Mouse (Mus musculus): Measurements from ENCODE around the gene Olfr222. TPM values are rescaled to one million over a fixed set of nuclear protein-coding genes. Genes with fewer than 3 reads are reported as not detected.
A peak's percentile ranks its signal among the peaks of the same experiment; 100 is the strongest.

Gene Olfr222
- polyA plus RNA-seq, 1 experiment from 2014 or later, result not detected

DNA sequence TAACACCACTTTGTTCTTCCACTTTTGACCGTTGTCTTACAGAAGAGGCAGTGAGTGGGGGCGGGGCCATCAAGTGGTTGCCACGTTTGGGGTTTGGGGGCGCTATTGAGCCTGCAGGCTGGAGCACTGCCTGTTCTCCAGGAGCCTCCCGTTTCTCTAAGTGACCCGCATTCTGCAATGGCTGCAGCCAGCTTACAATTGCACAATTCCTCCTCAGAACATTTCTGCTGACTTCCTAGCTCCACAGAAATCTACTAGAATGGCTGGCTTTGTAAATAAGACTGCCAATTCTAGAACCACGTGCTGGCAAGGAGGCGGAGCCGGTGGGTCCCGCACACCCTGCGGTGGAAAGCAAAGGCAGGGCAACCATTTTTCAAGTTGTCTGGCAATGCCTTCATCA lies 37.6 kb downstream of the Olfr222 start:
- WGBS, result 37% methylated on average over 11 of the region's 11 CpGs
- Histone ChIP-seq H3K27me3 (no peaks in the 10 kb centered on the region), H3K9me3 (no peaks in the 10 kb centered on the region), H3K27ac (replicated peaks) (peak overlapping the region; percentile 51; the same call in 1 of the 2 replicates), H3K4me2 (peak overlapping the region; percentile 28), H3K36me3 (no peaks in the 10 kb centered on the region), H3K4me1 (replicated peaks) (no peaks in the 10 kb centered on the region; the same call in 1 of the 2 replicates), H3K9ac (no peak overlapping the region), H3K4me3 (0 out of 2 replicates have a peak overlapping the region, but pooled peaks have one; percentile 10)
- no peak; the same call in 1 of the 2 replicates for ATAC-seq (ENCODE audit: low FRiP score, low read depth)

DNA sequence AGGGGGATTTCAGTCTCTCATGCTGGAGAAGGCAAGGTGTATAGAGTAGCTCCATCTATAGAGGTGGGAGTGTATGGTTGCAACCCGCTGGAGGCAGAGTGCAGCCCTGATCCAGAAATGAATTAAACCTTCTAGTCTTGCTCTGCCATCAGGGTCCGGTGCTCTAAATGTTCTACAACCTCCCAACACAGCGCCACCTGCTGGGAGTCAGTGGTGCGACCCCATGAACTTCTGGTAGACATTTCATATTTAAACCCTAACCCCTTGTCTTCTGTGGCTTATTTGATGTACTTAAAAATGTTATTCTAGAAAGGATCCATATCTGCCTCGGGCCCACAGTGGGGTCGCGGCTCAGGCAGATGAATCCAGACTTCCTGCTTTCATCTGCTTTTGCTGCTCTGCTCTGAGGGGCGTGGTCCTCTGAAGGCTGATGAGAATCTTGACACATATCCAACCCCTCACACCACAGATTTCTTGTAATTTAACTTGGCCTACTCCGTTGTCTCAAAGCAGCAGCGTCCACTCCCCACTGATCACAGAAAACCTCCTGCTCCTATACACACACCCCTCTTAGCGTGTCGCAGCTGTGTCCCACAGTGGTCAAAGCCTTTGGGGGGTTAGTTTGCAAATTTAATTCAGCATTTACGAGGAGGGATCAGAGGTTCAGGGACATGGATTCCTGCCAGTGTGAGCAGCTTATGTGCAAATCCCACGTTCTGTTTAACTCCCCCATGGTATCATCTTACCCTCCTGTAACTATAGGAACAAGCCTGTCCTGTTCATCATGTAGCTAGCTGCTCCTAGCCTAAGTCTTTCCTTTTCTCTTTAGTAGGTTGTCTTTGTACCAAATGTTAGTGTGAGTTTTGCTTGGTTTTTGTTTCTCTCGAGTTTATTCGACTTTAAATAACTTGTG lies 38.6 kb downstream of the Olfr222 start:
- Histone ChIP-seq H3K27me3 (no peaks in the 10 kb centered on the region), H3K4me2 (no peak overlapping the region), H3K9me3 (no peaks in the 10 kb centered on the region), H3K9ac (no peak overlapping the region), H3K36me3 (no peaks in the 10 kb centered on the region), H3K4me3 (no peak overlapping the region), H3K4me1 (replicated peaks) (no peaks in the 10 kb centered on the region; the same call in 1 of the 2 replicates), H3K27ac (replicated peaks) (peak overlapping the region; percentile 51; the same call in 1 of the 2 replicates)
- no peak for ATAC-seq (ENCODE audit: low FRiP score, low read depth)
- 70% methylated on average over 16 of the region's 16 CpGs for WGBS

DNA sequence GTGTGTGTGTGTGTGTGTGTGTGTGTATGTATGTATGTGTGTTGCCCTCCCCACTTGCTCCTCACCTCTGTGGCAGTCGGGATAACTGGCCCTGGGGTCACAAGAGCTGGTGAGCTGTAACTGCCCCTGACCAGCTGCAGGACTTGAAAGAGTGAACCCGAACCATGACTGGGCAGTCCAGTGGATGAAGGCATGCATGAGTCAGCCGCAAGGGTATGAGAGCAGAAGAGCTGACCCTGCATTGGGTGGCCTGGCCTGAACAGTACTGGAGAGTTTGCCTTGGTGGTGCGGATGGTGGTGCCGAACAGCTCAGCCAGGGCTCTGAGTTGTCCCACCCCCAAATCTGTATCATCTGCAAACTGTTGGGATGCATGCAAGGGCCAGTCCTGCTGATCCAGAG lies 44.5 kb downstream of the Olfr222 start:
- Histone ChIP-seq H3K9me3 (no peaks in the 10 kb centered on the region), H3K4me1 (replicated peaks) (0 out of 2 replicates have a peak, but pooled peaks cover 6% of the 10 kb centered on the region), H3K4me3 (no peak overlapping the region), H3K27me3 (no peaks in the 10 kb centered on the region), H3K27ac (replicated peaks) (no peak overlapping the region), H3K4me2 (no peak overlapping the region), H3K36me3 (no peaks in the 10 kb centered on the region), H3K9ac (no peak overlapping the region)
- ATAC-seq (ENCODE audit: low FRiP score, low read depth), result no peak
- WGBS, result 79% methylated on average over 5 of the region's 5 CpGs

DNA sequence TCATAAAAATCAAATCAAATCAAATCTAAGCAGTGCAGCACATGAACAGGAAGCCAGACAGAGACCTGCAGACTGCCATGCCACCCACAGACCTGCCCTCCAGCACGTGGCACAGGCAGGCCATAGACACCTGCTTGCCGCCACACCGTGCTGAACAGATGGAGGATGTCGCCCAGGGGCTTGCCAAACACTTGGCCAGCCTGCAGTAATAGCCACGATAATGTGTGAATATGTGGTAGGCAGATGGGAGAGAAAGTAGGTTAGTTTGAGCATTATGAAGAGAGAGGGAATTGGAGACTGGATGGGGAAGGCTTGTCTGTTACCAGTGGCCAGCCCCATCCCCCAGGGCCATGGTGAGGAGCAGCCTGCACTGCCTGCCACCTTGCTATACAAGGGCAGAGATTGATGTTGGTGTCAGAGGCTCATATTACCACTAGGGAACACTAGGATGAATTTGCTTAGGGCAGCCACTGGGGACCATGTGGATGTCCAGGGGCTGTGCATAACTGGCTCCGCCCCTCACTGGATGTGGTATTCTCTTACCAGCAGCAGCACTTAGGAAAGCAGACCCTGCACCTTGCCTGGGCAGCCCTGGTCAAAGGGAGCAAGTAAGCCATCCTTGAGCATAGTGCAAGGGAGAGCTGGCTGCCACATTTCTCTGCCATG lies 45.0 kb downstream of the Olfr222 start:
- Histone ChIP-seq H3K9me3 (no peaks in the 10 kb centered on the region), H3K27ac (replicated peaks) (no peak overlapping the region; the same call in 1 of the 2 replicates), H3K4me3 (no peak overlapping the region)

DNA sequence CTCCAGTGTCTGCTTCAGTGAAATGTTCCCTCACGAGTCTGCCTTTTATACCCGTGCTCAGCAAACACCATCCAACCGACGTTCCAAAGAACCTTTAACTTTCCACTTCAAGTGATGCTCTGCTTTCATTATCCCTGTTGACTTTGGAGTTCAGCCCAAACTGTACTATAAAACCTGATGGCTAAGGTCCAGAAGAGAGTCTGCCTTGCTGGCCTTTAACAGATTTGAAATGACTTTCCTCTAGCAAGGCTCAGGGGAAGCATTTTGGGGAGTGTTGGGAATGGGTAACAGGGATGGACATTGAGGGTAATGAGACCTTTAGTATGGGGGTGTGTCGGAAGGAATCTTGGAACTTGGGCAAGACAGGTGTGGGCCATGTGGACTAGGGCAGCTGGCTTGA lies 45.8 kb downstream of the Olfr222 start:
- 0 out of 2 replicates have a peak overlapping the region, but pooled peaks have one; percentile 33 for H3K27ac ChIP-seq (replicated peaks)
- 0 out of 2 replicates have a peak, but pooled peaks cover 6% of the 10 kb centered on the region for H3K4me1 ChIP-seq (replicated peaks)
- 76% methylated on average over 5 of the region's 5 CpGs for whole genome bisulfite sequencing
- no peak overlapping the region for H3K9ac ChIP-seq
- H3K9me3 ChIP-seq, result no peaks in the 10 kb centered on the region
- H3K4me3 ChIP-seq, result no peak overlapping the region
- no peak overlapping the region for H3K4me2 ChIP-seq
- ATAC-seq (ENCODE audit: low FRiP score, low read depth), result no peak
- H3K36me3 ChIP-seq, result no peaks in the 10 kb centered on the region
- no peaks in the 10 kb centered on the region for H3K27me3 ChIP-seq

More for the DNA sequence above, 45.0 kb downstream of the Olfr222 start:
- H3K36me3 ChIP-seq, result no peaks in the 10 kb centered on the region
- no peak overlapping the region for H3K9ac ChIP-seq
- H3K4me2 ChIP-seq, result no peak overlapping the region
- 0 out of 2 replicates have a peak, but pooled peaks cover 6% of the 10 kb centered on the region for H3K4me1 ChIP-seq (replicated peaks)
- no peaks in the 10 kb centered on the region for H3K27me3 ChIP-seq
- ATAC-seq (ENCODE audit: low FRiP score, low read depth), result 0 out of 2 replicates have a peak, but pooled peaks have one; percentile 48
- WGBS, result 63% methylated on average over 6 of the region's 6 CpGs

DNA sequence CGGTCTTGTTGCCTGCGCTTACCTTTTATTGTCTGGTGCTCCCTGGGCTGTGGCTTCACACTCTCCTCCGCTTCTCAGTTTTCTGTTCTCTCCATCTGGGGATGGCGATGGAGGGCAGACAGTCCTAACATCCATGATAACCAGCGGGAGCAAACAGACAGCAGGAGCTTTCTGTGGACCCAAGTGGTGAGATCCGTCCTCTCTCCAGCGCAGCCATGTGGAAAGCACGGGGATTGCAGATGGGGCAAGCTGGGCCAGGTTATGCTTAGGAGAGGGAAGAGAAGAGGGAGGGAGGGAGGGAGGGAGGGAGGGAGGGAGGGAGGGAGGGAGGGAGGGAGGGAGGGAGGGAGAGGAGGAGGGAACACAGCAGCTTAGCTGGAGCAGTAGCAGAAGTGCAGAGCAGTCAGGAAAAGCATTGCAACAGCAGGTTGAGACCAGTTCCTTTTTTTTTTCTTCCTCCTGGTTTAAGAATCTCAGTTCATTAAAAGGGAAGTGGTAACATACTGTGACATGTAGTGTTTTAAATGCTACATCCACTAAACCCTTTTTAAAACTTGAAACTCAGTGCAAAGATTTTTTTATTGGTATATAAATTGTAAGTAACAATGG lies 49.5 kb downstream of the Olfr222 start, which contains the start of gene Zkscan17:
Gene Zkscan17, minus strand, starts transcription at position 280 of the 609 bp plus-strand sequence.
- no peaks in the 10 kb centered on the region for H3K27me3 ChIP-seq
- H3K9me3 ChIP-seq, result no peaks in the 10 kb centered on the region
- no peak within 1 kb of the TSS for H3K27ac ChIP-seq (replicated peaks)
- 50% methylated on average over 8 of the region's 8 CpGs for WGBS
- no peaks in the 10 kb centered on the region for H3K36me3 ChIP-seq
- no peak within 1 kb of the TSS for H3K9ac ChIP-seq
- ATAC-seq (ENCODE audit: low FRiP score, low read depth), result no peak
- 0 out of 2 replicates have a peak, but pooled peaks cover 6% of the 10 kb centered on the region for H3K4me1 ChIP-seq (replicated peaks)
- H3K4me2 ChIP-seq, result no peak within 1 kb of the TSS
- no peak within 1 kb of the TSS for H3K4me3 ChIP-seq

DNA sequence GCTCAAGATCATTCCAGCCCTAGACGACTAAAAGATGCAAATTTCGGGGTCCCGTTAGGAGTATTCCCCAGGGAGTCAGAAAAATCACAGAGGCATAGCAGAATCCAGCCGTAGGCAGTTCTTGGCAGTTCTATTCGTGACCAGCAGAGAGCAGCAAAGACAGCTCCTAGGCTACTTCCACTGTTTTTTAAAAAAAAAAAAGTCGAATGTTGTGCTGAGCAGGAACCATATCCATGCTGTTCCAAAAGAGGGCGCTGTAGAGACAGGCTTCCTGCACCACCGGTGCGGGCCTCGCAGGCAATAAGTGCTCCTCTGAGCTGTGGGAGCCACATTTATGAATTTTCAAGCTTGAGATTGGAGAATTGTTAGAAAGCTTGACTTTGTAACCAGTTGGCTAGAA lies 50.8 kb downstream of the Olfr222 start:
- Histone ChIP-seq H3K4me1 (replicated peaks) (no peaks in the 10 kb centered on the region), H3K36me3 (no peaks in the 10 kb centered on the region), H3K4me2 (no peak overlapping the region), H3K4me3 (no peak overlapping the region), H3K9me3 (no peaks in the 10 kb centered on the region), H3K9ac (no peak overlapping the region), H3K27ac (replicated peaks) (no peak overlapping the region), H3K27me3 (no peaks in the 10 kb centered on the region)
- 5% methylated on average over 10 of the region's 10 CpGs for WGBS
- no peak for ATAC-seq (ENCODE audit: low FRiP score, low read depth)

DNA sequence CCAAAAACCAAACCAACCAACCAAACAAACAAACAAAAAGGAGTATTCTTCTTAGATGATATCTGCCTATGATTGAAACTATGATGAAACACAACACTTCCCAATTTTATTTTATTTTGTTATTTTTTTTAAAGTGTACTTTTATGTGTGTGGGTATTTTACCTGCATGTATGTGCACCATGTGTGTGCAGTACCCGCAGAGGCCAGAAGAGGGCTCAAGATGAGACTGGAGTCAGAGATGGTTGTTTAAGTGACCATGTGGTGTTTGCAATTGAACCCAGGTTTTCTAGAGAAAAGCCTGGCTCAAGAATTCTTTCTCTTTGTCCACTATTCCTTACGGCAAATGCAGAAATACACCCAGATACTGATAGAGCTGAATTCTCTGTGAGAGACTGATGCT lies 51.9 kb downstream of the Olfr222 start:
- Histone ChIP-seq H3K9ac (no peak overlapping the region), H3K4me2 (no peak overlapping the region), H3K27ac (replicated peaks) (no peak overlapping the region), H3K9me3 (no peaks in the 10 kb centered on the region), H3K36me3 (no peaks in the 10 kb centered on the region), H3K4me3 (no peak overlapping the region), H3K27me3 (no peaks in the 10 kb centered on the region), H3K4me1 (replicated peaks) (no peaks in the 10 kb centered on the region)
- ATAC-seq (ENCODE audit: low FRiP score, low read depth), result no peak
- over 99% methylated on average over 2 of the region's 2 CpGs for WGBS

Other genes starting within 250 kb of the Olfr222 start
- gene Prss38, start 200.6 kb downstream of the Olfr222 start, polyA plus RNA-seq (2015; fragmentation: Nextera tagmentation; extraction: Ambion mirVana), result not detected in 2 replicates
- 18.2 and 18.8 TPM in 2 replicates for gene Jmjd4, start 126.2 kb downstream of the Olfr222 start, polyA plus RNA-seq (2015; fragmentation: Nextera tagmentation; extraction: Ambion mirVana)
- gene Snap47, start 125.0 kb downstream of the Olfr222 start, polyA plus RNA-seq (2015; fragmentation: Nextera tagmentation; extraction: Ambion mirVana), result 534 and 558 TPM in 2 replicates
- 12.6 and 12.7 TPM in 2 replicates for gene Zfp867, start 103.8 kb downstream of the Olfr222 start, polyA plus RNA-seq (2015; fragmentation: Nextera tagmentation; extraction: Ambion mirVana)
- 13.9 and 14.7 TPM in 2 replicates for gene Zkscan17, start 49.5 kb downstream of the Olfr222 start, polyA plus RNA-seq (2015; fragmentation: Nextera tagmentation; extraction: Ambion mirVana)
- gene Nlrp3, start 34.7 kb downstream of the Olfr222 start, polyA plus RNA-seq (2015; fragmentation: Nextera tagmentation; extraction: Ambion mirVana), result 0.23 and 0.25 TPM in 2 replicates
- gene Olfr223, start 17.1 kb upstream of the Olfr222 start, polyA plus RNA-seq (2015; fragmentation: Nextera tagmentation; extraction: Ambion mirVana), result not detected in 2 replicates
- 78.7 and 80.4 TPM in 2 replicates for gene Mprip, start 85.1 kb upstream of the Olfr222 start, polyA plus RNA-seq (2015; fragmentation: Nextera tagmentation; extraction: Ambion mirVana)
- 15.1 and 16.4 TPM in 2 replicates for gene Pld6, start 211.4 kb upstream of the Olfr222 start, polyA plus RNA-seq (2015; fragmentation: Nextera tagmentation; extraction: Ambion mirVana)
- 42.4 and 44.8 TPM in 2 replicates for gene Flcn, start 233.8 kb upstream of the Olfr222 start, polyA plus RNA-seq (2015; fragmentation: Nextera tagmentation; extraction: Ambion mirVana)

Measured in hindbrain, embryonic 15.5 days (tissue).